Mouse (Mus musculus) thymus, adult 2 months (tissue): ENCODE data around the gene Cdk14.

Experiments used
- CTCF ChIP-seq: fragments of 200-500 bp; IDR thresholded peaks from 2 replicates; pipeline ENCODE4 v1.5.1; 2012; ENCODE audit warnings: mild to moderate bottlenecking, control low read depth, low read length, moderate library complexity, borderline replicate concordance; ENCODE audit not compliant: control insufficient read depth, poor library complexity, insufficient read depth; ENCODE audit errors: extremely low read depth
- POLR2A ChIP-seq: fragments of 200-500 bp; IDR thresholded peaks from 2 replicates; pipeline ENCODE4 v1.6.1; 2012; ENCODE audit warnings: mild to moderate bottlenecking, low read length, control low read depth, moderate library complexity; ENCODE audit not compliant: control insufficient read depth, poor library complexity, insufficient read depth; ENCODE audit errors: extremely low read depth

GRCm38 (mm10) chr5:4955392-4955791, 464.7 kb downstream of the Cdk14 start:
- TF ChIP-seq CTCF: no peak
- no peak for TF ChIP-seq POLR2A
